Mouse (Mus musculus) adrenal gland, adult 18-20 months (tissue): Measurements from ENCODE around the gene Hsd17b12. TPM values are rescaled to one million over a fixed set of nuclear protein-coding genes. Genes with fewer than 3 reads are reported as not detected.

Experiments
- DNase-seq, 2 experiments: peaks; one replicate each; pipeline ENCODE4 v3.0.0; 2021 to 2022; ENCODE audit warnings: low spot score in 2 of 2
- long read RNA-seq, 2 experiments: library from polyadenylated mRNA; stranded (forward); transcript quantifications; one replicate each; pipeline ENCODE4 v2.0.0; 2021
- total RNA-seq, 2 experiments: library from RNA; stranded (reverse); gene quantifications; 1 replicate in 1 of 2; 2 replicates in 1 of 2; pipeline ENCODE4 v1.2.3; 2021

The Hsd17b12 gene
- 100 to 1,000 TPM; 241 to 260 TPM for total RNA-seq
- long read RNA-seq, experiment 1, transcript Hsd17b12-201 (11 exons, 1,902 nt): major isoform, 118 of 126 reads
- long read RNA-seq, experiment 1, partial matches to known transcripts: 1 of 126 reads
- long read RNA-seq, experiment 1, other reads (novel, unspliced or antisense): 7 of 126 reads
- long read RNA-seq, experiment 2, transcript Hsd17b12-201 (11 exons, 1,902 nt): major isoform, 241 of 282 reads
- long read RNA-seq, experiment 2, partial matches to known transcripts: 8 of 282 reads
- long read RNA-seq, experiment 2, other reads (novel, unspliced or antisense): 33 of 282 reads

DNA sequence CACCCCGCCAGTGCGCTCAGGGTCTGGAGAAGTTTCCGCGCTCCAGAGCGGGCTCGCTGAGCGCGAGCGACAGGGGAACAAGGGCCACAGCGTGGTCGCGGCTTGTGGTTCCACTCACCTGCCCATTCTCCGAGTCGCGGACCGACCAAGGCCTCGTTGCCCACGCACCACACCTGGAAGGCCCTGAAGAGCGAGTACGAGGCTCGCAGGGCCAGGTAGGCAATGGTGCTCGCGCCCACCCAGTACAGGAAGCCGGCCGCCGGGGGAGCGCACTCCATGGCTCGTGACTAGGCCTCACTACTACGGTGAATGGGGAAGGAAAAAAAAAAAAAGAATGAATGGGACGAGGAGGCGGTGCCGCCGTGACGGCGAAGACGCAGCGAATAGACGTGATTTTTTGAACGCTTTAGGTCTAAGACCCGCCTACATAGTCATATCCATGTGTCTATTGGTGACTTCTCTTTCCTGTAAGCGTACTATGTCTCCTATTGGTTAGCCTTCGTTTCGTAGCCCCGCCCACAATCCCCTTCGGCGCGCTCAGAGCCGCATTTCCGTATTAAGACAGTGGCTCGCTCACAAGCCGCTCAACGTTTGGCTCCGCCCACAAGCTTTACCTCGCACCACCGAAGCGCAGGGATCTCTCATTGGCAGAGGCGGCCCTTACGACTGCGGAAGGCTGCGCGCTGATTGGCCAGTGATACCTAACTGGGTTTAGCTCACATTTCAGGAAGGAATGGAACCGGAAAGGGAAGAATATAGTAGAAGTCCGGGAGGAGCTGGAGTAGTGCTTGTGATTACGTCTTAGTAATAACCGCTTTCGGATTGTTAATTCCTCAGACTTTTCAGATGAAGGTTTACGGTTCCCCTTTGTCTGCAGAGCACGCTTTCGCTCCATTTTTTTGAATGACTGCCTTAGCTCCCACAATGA is at the start of gene Hsd17b12:
TSS of gene Hsd17b12 (minus strand) at position 373 of the 928 bp plus-strand sequence.
- peak; percentile 91 for DNase-seq

- no peak for DNase-seq
Observed at GRCm38 (mm10) chr2:94184906-94185305, 27.1 kb upstream of the Hsd17b12 start.

GRCm38 (mm10) chr2:94184142-94184541 is 26.4 kb upstream of the Hsd17b12 start:
- DNase-seq: no peak

- no peak for DNase-seq
Observed at GRCm38 (mm10) chr2:94179030-94179407, 21.3 kb upstream of the Hsd17b12 start.

- peak; percentile 86 to 89 for DNase-seq
Observed at GRCm38 (mm10) chr2:94178321-94179029, 20.7 kb upstream of the Hsd17b12 start.

DNA sequence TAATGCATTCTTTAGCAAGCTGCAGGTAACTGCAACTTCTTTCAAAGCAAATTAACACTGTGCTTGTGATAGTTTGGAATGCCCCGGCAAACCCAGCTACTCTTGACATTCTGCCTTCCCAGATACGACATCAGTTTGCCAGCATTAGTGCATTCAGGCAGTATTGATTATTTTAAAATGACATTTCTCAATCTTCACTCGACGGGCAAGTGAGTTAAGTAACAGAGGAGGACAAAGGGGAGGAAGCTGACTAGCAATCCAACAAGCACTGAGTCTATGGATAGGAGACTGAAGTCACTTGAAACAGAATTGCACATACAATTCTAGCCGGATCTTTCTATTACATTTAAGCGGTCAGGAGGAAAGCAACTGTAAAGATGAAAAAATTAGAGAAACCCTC is 19.5 kb upstream of the Hsd17b12 start:
- no peak for DNase-seq

GRCm38 (mm10) chr2:94176381-94176780 is 18.6 kb upstream of the Hsd17b12 start:
- no peak for DNase-seq

DNA sequence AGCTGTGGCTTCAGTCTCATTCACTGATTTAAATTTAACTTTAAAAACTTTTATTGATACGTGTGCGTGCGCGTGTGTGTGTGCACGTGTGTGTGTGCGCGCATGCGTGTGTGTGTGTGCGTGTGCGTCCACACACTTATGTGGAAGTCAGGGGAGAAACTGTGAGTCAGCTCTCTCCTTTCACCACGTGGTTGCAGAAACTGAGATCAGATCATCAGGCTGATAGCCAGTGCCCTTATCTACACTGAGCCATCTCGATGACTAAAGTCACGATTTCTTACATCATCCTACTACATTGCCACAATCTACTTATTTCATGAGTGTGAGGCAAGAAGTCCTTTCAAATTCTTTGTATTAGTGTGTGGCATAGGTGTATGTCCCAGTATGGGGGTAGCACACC is 15.8 kb upstream of the Hsd17b12 start:
- peak in 1 of 2 experiments; percentile 11 for DNase-seq

DNA sequence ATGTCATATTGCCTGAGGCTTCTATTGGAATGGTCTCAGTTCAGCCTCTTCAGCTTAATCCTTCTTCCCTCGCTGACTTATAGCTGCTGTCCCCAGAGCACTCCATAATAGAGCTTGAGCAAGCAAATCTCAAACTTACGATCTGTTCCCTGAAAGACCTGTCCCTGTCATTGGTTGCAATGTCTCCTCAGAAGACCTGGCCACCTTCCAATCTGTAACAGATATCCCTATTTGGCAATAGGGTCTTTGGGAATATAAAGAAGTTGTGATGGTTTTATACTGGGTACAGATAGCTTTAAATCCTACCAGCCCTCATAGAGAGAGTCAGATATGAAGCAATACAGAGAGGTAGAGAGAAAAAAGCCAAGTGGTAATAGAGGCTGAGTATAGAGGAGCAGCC is 5.4 kb upstream of the Hsd17b12 start:
- DNase-seq: no peak

GRCm38 (mm10) chr2:94162141-94162540 is 4.4 kb upstream of the Hsd17b12 start:
- DNase-seq: no peak

- DNase-seq: no peak
Observed at GRCm38 (mm10) chr2:94158520-94158884, 738 bp upstream of the Hsd17b12 start.

DNA sequence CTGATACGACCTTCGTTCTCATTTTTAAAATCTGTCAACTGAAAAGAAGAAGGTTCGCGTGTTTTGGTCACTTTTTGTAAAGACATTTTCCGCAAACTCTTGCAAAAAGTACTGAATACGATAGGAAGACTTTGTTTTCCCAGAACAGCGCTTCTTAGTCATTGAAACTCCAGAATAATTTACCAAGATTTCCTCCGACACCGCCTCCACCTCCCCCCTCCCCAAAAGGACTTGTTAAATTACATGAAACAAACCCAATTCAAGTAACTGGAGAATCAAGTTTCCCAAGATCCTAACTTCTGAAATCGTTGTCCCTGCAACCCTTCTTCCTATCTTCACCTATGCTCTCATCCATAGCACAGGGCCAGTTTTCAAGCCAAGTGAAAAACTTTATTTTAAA is 713 bp downstream of the Hsd17b12 start:
- no peak for DNase-seq

DNA sequence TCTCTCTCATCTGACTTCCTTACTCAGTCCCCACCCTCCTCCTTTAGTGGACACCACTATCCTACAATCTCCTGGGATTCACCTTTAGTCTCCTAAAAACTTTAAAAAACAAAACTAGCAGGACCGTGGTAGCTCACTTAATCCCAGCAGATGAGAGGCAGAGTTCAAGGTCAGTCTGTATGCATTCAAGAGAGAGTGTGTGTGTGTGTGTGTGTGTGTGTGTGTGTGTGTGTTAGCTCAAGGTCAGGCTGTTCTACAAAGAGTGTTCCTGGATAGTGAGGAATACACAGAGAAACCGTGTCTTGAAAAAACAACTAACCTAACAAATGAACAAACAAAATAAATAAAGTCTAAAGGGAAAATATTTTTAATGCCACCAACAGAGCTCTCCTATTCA is 12.6 kb downstream of the Hsd17b12 start:
- no peak for DNase-seq

DNA sequence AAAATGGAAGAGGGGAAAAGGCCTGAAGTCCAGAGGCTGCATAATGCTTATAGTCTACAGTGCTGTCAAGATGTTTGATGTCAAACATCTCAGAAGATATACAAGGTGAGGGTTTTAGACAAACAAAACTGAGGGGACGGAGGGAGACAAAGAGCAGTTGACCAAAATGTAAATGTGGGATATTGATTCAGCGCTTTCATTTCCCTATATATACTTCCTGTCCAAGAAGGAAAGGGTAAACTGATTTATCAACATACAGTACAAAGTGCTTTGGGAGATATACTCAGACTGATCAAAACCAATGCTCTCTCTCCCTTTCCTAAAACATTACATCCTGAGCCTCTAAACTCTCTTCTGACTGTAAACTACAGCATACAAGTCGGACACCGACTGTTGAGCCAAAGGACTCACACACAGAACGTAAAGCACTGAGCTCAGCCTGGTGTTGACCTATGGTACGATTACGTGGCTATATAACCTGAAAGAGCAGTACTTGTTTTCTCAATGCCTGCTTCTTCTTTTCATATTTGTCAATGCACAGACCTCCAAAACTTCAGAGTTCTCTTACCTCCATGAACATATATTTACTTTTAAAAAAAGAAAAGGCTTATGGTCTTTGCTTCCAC is 13.1 kb downstream of the Hsd17b12 start:
- DNase-seq: no peak

- DNase-seq: no peak
Observed at GRCm38 (mm10) chr2:94141293-94141692, 16.5 kb downstream of the Hsd17b12 start.

- DNase-seq: no peak
Observed at GRCm38 (mm10) chr2:94138469-94139390, 19.0 kb downstream of the Hsd17b12 start.

DNA sequence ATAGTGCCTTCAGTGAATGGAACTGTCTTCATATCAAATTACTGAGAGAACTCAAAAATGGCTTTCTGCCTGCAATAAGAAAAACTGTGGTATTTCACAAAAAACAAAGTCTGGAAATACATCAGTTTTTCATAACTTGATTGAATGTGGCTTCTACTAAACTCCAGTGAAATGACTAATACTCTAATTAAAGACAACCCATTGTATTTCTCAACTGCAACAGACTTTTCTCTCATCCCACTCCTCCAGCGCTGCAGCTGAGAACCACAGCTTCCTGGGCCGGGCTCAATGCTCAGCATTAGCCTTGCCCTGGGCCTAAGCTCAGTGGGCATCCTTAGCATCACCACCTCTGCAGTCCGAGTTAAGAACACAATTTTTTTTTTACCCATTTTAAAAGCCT is 20.9 kb downstream of the Hsd17b12 start:
- no peak for DNase-seq

GRCm38 (mm10) chr2:94128496-94128895 is 29.3 kb downstream of the Hsd17b12 start:
- DNase-seq: no peak

DNA sequence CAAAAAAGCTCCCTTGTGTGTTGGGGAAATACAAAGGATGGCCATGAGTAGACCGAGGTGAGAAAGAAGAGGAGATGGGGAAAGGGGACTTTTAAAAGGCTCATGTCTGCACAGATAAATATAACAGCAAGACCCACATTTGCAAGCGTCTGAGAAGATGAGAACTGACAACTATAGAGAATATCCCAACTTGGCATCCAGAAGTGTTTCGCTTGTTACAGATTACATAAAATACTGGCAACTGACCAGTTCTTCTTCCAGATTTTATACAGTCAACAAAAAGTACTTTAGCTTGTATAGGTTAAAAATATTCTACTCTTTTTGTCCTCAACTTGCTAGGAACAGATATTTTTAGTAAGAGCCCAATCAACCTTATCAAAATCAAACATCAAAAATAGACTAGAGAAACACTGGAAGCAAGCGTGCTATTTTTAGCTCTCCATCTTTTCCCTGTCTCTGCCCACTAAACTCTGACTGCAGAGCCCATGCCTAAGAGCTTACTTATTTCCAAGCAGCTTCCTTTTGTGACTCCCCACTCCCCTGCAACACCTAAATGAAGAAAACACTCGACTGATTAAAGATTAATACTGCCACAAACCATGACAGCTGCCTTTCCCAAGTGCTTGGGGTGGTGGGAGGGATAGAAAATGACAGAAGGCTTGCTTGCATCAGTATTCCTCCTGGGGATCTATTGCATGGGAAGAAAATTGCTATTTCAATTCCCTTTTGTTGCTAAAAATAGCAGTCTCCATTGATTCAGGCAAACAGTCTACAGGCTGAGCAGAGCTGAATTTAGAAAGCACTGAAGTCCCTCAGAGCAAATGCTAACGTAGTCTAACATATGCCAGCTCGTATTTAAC is 35.4 kb downstream of the Hsd17b12 start:
- no peak for DNase-seq
